Mouse (Mus musculus): ENCODE data around the gene Nfix. TPM values are rescaled to one million over a fixed set of nuclear protein-coding genes. Genes with fewer than 3 reads are reported as not detected.

Gene Nfix
- polyA plus RNA-seq, 1 experiment from 2014 or later = 11.7 TPM

DNA sequence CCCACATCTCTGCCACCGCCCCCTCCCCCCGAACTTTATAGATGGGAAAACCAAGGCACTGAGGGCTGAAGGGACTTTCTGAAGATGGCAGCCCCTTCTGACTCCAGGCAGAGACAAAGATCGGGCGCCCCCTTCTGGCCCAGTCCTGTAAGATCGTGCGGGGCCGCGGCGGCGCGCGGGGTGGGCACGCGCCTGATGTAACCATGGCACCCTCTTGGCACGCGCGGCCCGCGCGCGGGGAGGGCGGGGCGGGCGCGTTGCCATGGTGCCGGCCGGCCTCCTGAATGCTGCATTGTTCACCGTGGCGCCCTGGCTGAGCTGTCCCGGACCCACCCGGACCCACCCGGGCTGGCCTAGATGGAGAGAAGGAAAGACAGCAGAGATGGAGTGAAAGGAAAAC is 10.8 kb upstream of the Nfix start:
- H3K27me3 ChIP-seq (replicated peaks) = peaks cover 53% of the 10 kb centered on the region
- ATAC-seq (ENCODE audit: extremely low read depth, insufficient number of reproducible peaks, low FRiP score, low TSS enrichment) = peak; percentile 70
- H3K36me3 ChIP-seq = no peaks in the 10 kb centered on the region
- peak overlapping the region; percentile 73 for H3K4me2 ChIP-seq
- no peak overlapping the region for H3K27ac ChIP-seq (replicated peaks)
- 0 out of 2 replicates have a peak, but pooled peaks cover 3% of the 10 kb centered on the region for H3K9me3 ChIP-seq
- H3K4me3 ChIP-seq = peak overlapping the region; percentile 48
- H3K9ac ChIP-seq = peak overlapping the region; percentile 68
- 2% methylated on average over 30 of the region's 32 CpGs for WGBS
- H3K4me1 ChIP-seq = peaks cover 27% of the 10 kb centered on the region

DNA sequence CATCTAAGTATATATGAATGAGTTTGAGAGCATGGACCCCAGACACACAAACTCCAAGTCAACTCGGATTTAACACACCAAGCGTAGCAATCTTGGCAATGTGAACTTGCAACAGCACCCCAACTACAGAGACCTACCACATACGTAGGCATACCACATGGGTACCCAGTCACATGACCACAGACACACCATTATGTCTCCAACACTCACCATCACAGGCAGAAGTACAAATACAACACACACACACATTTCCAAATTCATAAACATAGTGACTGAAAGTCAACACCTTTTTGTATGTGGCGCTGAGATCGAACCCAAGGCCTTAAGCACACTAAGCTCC is 9.8 kb upstream of the Nfix start:
- no peak overlapping the region for H3K4me3 ChIP-seq
- peaks cover 55% of the 10 kb centered on the region for H3K27me3 ChIP-seq (replicated peaks)
- 0 out of 2 replicates have a peak, but pooled peaks cover 4% of the 10 kb centered on the region for H3K9me3 ChIP-seq
- H3K4me2 ChIP-seq = no peak overlapping the region
- WGBS = 74% methylated on average over 5 of the region's 5 CpGs
- no peak overlapping the region for H3K9ac ChIP-seq
- no peak for ATAC-seq (ENCODE audit: extremely low read depth, insufficient number of reproducible peaks, low FRiP score, low TSS enrichment)
- peaks cover 21% of the 10 kb centered on the region for H3K4me1 ChIP-seq
- no peaks in the 10 kb centered on the region for H3K36me3 ChIP-seq
- no peak overlapping the region for H3K27ac ChIP-seq (replicated peaks)

DNA sequence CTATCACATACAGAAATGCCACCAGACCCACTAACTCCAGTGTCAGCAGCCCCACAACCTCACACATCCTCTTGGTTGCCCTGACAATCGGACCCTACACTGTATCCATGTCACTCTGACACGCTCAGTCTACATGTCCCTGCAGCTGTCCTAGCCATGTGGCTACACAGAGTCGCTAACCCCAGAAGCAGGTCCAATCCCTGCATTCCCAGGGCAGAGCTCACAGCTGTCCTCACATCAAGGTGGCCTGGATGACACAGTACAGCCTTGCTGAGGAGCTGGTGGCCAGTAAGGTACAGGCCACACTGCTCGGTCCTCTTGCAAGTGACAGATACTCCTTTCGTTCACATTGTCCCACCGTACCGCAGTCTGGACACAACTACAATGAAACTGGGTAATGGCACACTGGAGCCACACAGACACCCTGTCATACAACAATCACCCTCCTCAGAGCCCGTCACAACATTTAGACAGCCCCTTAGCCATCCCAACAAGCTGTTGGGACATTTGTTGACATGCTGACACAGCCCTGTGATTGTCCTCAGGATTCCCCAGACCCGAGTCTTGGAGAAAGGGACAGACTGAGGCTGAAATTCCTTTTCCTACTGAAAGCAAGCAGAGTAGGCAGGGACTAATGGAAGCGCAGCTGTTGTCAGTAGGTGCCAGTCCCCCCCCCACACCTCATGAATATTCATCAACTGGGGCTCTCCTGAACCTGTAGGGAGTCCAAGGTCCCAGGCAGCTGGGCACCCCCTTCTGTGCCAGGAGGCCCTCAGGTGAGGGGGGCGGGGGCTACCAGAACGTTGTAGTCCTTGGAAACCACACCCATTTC is 9.2 kb upstream of the Nfix start:
- ATAC-seq (ENCODE audit: extremely low read depth, insufficient number of reproducible peaks, low FRiP score, low TSS enrichment) = no peak; the same call in 1 of the 2 replicates
- H3K4me2 ChIP-seq = no peak overlapping the region
- no peak overlapping the region for H3K27ac ChIP-seq (replicated peaks)
- 0 out of 2 replicates have a peak, but pooled peaks cover 4% of the 10 kb centered on the region for H3K9me3 ChIP-seq
- WGBS = 50% methylated on average over 12 of the region's 12 CpGs
- H3K4me1 ChIP-seq = peaks cover 15% of the 10 kb centered on the region
- no peak overlapping the region for H3K9ac ChIP-seq
- no peaks in the 10 kb centered on the region for H3K36me3 ChIP-seq
- H3K27me3 ChIP-seq (replicated peaks) = peaks cover 55% of the 10 kb centered on the region
- no peak overlapping the region for H3K4me3 ChIP-seq

DNA sequence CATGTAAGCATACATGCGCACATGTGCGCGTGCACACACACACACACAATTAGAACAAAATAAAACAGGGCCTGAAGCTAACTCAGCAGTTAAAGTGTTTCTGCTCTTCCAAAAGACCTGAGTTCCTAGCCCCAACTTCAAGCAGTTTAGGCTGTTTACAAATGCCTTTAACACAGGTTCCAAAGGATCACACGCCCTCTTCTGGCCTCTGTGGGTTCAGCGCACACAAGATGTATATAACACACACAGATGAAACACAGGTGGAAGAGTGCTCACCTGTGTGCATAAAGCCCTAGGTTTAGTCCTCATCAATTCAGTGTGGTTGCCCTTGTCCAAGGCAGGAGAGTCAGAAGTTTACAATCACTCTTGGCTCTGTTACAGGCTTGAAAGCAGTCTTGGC is 5.9 kb upstream of the Nfix start:
- WGBS = 90% methylated on average over 5 of the region's 5 CpGs
- no peak overlapping the region for H3K4me2 ChIP-seq
- peaks cover 60% of the 10 kb centered on the region for H3K27me3 ChIP-seq (replicated peaks)
- no peak overlapping the region for H3K9ac ChIP-seq
- 0 out of 2 replicates have a peak, but pooled peaks cover 4% of the 10 kb centered on the region for H3K9me3 ChIP-seq
- no peak overlapping the region for H3K4me3 ChIP-seq
- ATAC-seq (ENCODE audit: extremely low read depth, insufficient number of reproducible peaks, low FRiP score, low TSS enrichment) = no peak
- H3K4me1 ChIP-seq = peaks cover 6% of the 10 kb centered on the region
- H3K27ac ChIP-seq (replicated peaks) = no peak overlapping the region
- H3K36me3 ChIP-seq = no peaks in the 10 kb centered on the region

DNA sequence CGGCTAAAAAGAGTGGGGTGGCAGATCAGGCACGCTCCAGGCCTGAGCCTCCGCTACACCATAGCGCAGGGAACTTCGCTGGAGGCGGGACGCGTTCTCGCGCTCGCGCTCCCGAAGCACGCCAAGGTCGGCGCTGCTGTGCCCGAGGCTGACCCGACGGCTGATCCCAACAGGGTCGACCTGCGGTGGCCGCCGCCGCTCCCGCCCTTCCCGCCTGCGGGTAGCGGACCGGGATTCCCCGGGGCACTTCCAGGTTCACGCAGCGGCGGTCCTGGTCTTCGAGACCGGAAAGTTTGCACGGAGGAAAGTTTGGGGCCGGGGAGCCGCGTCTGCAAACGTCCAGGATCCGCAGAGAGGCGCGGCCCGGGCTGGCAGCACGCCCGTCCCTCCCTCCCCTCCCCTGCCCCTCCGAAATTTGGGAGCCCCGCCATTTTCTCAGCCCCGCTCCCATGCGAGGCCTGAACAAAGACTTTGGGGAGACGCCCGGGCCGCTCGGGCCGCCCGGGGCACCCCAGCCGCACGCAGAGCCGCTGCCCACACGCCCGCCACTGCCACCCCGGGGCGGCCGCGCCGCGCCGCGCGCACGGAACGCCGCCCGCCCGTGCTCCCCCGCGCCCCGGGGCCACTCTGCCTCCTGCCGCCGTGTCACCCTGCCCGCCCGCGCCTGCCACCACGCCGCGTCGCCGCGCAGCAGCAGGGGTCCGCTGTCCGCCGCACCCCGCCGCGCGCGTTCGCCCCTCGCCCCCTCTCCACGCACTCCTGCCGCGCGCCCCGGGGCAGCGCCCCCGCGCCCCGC is 810 bp downstream of the Nfix start:
- Histone ChIP-seq H3K36me3 (peaks cover 8% of the 10 kb centered on the region), H3K9ac (peak overlapping the region; percentile 98), H3K4me2 (peak overlapping the region; percentile 87), H3K27ac (replicated peaks) (peak overlapping the region; percentile 85), H3K27me3 (replicated peaks) (peaks cover 85% of the 10 kb centered on the region), H3K9me3 (no peaks in the 10 kb centered on the region), H3K4me1 (peaks cover 36% of the 10 kb centered on the region), H3K4me3 (peak overlapping the region; percentile 87)
- no peak for ATAC-seq (ENCODE audit: extremely low read depth, insufficient number of reproducible peaks, low FRiP score, low TSS enrichment)
- WGBS = 1% methylated on average over 85 of the region's 108 CpGs

DNA sequence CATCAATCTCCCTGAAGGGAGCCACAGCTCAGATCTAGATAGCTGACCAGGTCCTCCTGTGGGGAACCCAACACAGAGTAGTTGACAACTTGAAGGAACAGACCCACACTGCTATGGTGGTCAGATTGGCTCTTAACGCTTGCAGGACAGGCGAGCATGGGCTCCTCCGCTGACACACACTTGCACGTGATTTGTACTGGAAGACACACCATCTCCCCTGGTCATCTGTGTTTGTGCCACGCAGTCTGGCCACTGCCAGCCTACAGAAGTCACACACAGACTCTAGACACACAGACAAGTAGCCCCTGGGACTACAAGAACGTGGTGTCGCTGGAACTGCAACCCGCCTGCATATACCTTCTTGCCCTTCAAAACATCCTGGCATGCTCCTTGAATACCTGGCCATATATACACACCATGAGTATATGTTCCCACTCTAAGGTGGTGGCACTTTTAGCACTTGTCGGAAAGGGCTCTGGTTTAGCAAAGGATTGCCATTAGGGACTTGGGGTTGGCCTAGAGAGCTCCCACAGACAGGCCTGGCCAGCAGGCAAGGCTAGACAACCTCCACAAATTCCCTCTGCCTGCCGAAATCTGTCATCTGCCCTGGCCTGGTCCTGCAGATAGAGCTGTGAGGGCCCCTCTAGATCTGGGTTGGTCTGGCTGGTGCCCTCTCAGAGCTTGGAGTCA is 1.6 kb downstream of the Nfix start:
- ATAC-seq (ENCODE audit: extremely low read depth, insufficient number of reproducible peaks, low FRiP score, low TSS enrichment) = no peak
- Histone ChIP-seq H3K9ac (peak overlapping the region; percentile 98), H3K4me3 (peak overlapping the region; percentile 87), H3K27me3 (replicated peaks) (peaks cover 86% of the 10 kb centered on the region), H3K27ac (replicated peaks) (peak overlapping the region; percentile 85; the same call in 1 of the 2 replicates), H3K4me2 (peak overlapping the region; percentile 87), H3K9me3 (no peaks in the 10 kb centered on the region), H3K36me3 (peaks cover 8% of the 10 kb centered on the region), H3K4me1 (peaks cover 44% of the 10 kb centered on the region)
- WGBS = 56% methylated on average over 10 of the region's 10 CpGs

DNA sequence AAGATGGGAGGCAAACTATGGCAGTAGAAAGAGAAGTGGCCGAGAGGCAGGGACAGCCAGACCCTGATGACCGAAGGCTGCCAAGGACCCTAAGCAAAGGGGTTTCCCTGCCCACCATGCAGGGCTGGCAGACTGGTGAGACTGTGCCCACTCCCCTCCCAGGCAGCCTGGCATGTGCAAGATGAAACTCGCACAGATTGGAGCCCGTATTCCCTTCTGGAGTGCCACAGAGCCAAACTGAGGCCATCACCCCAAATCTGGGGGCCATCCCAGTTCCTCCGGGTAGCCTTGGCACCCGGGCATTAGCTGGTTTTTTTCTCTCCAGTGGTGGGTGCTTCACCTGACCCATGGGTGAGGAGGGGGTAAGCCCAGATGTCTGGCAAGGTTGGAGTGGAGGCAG is 2.2 kb downstream of the Nfix start:
- Histone ChIP-seq H3K4me1 (peaks cover 49% of the 10 kb centered on the region), H3K27me3 (replicated peaks) (peaks cover 86% of the 10 kb centered on the region)

DNA sequence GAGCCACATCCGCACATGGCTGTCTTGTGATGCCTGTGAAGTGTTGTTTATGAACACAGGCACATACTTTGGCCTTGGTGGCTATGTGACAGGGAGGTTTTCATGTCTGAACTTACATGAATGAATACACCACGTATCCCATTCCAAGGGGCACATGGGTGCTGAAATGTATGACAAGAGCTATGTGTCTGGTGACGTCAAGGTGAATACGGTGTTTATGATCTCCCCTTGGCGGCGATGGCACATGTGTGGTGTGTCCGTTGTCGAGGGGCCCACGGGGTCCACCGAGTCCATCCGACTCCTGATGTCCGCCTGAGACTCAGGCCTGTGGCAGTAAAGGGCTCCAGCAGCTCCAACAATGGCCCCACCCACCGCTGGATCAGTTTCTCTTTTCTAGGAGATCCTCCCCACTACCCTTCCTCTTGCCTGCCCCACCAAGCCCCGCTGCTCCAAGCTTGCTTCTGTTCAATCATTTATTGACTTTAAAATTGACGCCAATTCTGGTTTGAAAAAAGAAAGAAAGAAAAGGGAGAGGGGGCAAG is 2.8 kb downstream of the Nfix start:
- Histone ChIP-seq H3K4me1 (peaks cover 56% of the 10 kb centered on the region), H3K4me3 (no peak overlapping the region), H3K9ac (no peak overlapping the region), H3K27ac (replicated peaks) (no peak overlapping the region), H3K9me3 (no peaks in the 10 kb centered on the region), H3K4me2 (0 out of 2 replicates have a peak overlapping the region, but pooled peaks have one; percentile 87), H3K27me3 (replicated peaks) (peaks cover 86% of the 10 kb centered on the region), H3K36me3 (peaks cover 8% of the 10 kb centered on the region)
- WGBS = 79% methylated on average over 15 of the region's 15 CpGs
- no peak for ATAC-seq (ENCODE audit: extremely low read depth, insufficient number of reproducible peaks, low FRiP score, low TSS enrichment)

More for the DNA sequence above, 2.2 kb downstream of the Nfix start:
- Histone ChIP-seq H3K9ac (peak overlapping the region; percentile 98), H3K9me3 (no peaks in the 10 kb centered on the region), H3K4me2 (peak overlapping the region; percentile 87), H3K27ac (replicated peaks) (no peak overlapping the region), H3K36me3 (peaks cover 8% of the 10 kb centered on the region), H3K4me3 (peak overlapping the region; percentile 87)
- no peak for ATAC-seq (ENCODE audit: extremely low read depth, insufficient number of reproducible peaks, low FRiP score, low TSS enrichment)
- WGBS = 72% methylated on average over 6 of the region's 6 CpGs

DNA sequence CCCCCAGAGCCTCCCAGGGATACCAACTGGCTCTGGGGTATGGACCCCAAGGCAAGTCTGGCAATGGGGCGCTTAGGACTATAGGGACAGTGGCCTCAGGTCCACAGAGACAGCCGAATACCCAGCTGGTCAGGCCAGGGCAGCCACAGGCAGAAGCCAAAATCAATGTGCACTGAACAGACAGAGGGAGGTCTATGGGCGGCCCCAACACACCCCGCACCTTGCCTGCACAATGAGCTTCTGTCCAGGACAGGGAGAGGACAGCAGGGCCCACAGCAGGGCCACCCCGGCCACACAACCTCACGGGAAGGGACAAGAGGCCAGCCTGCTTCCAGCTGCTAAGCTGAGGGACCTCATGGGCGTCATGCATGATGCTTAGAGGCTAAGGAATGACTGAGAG is 5.7 kb downstream of the Nfix start:
- Histone ChIP-seq H3K27ac (replicated peaks) (peak overlapping the region; percentile 78), H3K27me3 (replicated peaks) (peaks cover 94% of the 10 kb centered on the region), H3K4me2 (peak overlapping the region; percentile 22), H3K9ac (peak overlapping the region; percentile 54), H3K36me3 (peaks cover 8% of the 10 kb centered on the region), H3K4me1 (peaks cover 65% of the 10 kb centered on the region), H3K4me3 (no peak overlapping the region), H3K9me3 (no peaks in the 10 kb centered on the region)
- ATAC-seq (ENCODE audit: extremely low read depth, insufficient number of reproducible peaks, low FRiP score, low TSS enrichment) = no peak
- WGBS = 59% methylated on average over 7 of the region's 7 CpGs

DNA sequence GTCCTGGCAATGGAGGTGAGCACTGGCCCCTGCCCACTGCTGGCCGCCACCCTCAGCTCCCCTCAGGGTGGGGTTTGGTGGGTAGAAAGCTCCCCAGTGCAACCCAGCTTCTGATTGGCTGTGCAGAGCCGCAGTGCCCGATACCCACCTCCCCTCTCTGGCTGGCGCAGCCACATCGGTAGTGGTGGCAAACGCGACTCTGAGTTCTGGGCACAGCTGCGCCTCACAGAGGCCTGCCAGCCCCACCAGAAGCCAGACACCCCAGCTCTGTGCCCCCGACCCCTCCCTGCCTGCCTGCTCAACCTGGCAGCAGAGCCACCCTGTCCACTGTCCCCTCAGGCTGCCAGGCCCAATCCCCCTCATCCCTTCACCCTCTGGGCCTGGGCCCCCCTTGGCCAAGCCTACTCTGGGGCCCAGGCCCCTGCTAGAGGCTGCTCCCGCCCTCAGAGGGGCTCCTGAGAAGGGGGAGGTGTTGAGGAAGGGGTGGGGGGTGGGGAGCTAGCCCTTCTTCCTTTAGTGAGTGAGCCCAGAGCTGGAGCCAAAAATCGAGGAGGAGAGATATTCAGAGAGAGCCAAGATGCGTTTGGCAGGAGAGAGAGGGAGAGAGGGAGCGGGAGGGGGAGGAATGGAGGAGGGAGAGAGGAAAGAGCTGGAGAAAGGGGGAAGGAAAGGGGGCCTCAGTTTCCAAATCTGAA is 6.2 kb downstream of the Nfix start:
- peak overlapping the region; percentile 54 for H3K9ac ChIP-seq

More for the DNA sequence above, 6.2 kb downstream of the Nfix start:
- H3K27me3 ChIP-seq (replicated peaks) = peaks cover 98% of the 10 kb centered on the region
- peak overlapping the region; percentile 78 for H3K27ac ChIP-seq (replicated peaks)
- H3K36me3 ChIP-seq = peaks cover 8% of the 10 kb centered on the region
- peaks cover 68% of the 10 kb centered on the region for H3K4me1 ChIP-seq
- whole genome bisulfite sequencing = 48% methylated on average over 13 of the region's 13 CpGs
- no peak for ATAC-seq (ENCODE audit: extremely low read depth, insufficient number of reproducible peaks, low FRiP score, low TSS enrichment)
- H3K9me3 ChIP-seq = no peaks in the 10 kb centered on the region
- peak overlapping the region; percentile 9; the same call in 1 of the 2 replicates for H3K4me3 ChIP-seq
- peak overlapping the region; percentile 47 for H3K4me2 ChIP-seq
